Mouse (Mus musculus): ENCODE measurements at regions not wholly inside any gene's neighbourhood (a gene's known extent, or its start where the extent isn't known, plus 50 kb on each side); places are given as distances from the start of the nearest gene placed in this dataset.

DNA sequence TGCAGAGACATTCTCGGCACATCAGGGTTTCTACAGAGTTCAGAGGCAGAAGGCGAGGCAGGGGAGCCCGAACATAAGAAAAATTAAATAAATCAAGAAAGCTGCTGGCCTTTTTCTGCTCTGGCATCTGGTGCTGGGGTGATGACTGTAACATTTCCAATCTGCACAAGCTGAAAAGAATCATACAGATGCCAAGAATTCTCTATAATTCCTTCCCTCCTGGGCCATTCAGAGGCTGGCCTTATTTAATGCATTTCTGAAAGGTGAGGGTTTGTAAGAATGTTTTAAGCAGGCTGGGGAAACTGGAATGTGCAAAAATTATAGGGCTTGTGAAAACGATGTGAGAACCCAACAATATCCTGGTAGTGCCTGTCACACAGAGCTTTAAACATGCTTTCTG lies 556.2 kb upstream of the Ddx18 start:
- Histone ChIP-seq H3K27me3 (ENCODE audit: insufficient read depth, low read length) (no peaks in the 10 kb centered on the region), H3K9me3 (ENCODE audit: low read length) (no peaks in the 10 kb centered on the region), H3K4me3 (replicated peaks; ENCODE audit: low read length) (no peak overlapping the region), H3K4me1 (replicated peaks; ENCODE audit: low read depth, low read length) (no peaks in the 10 kb centered on the region), H3K36me3 (ENCODE audit: insufficient read depth, low read length) (no peaks in the 10 kb centered on the region)
- TF ChIP-seq POU5F1 (IDR thresholded peaks at IDR 0.05; ENCODE audit: borderline replicate concordance, low read length) (no peak), CTCF (conservative IDR thresholded peaks at IDR 0.05; ENCODE audit: low read length) (no peak), NANOG (IDR thresholded peaks at IDR 0.05; ENCODE audit: borderline replicate concordance, low read length) (no peak)

DNA sequence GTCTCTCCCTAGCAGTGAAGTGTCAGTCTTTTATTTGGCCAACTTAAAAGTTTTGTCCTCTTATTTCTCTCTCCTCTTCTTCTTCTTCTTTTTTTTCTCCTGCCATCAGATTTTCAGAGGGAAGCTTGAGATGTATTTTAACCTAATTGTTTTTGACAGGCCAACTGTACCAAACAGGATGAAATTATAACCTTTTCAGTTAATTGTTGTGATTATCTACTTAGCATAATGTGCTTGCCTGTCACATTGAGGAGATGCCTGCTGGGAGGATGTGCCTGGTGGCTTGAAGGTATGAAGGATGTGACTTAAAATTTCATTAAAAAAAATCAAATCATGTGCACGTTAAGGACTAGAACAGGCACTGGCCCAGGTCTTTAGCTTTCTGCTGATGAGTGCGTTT lies 527.9 kb upstream of the Ddx18 start:
- no peaks in the 10 kb centered on the region for H3K27me3 ChIP-seq (ENCODE audit: insufficient read depth, low read length)

DNA sequence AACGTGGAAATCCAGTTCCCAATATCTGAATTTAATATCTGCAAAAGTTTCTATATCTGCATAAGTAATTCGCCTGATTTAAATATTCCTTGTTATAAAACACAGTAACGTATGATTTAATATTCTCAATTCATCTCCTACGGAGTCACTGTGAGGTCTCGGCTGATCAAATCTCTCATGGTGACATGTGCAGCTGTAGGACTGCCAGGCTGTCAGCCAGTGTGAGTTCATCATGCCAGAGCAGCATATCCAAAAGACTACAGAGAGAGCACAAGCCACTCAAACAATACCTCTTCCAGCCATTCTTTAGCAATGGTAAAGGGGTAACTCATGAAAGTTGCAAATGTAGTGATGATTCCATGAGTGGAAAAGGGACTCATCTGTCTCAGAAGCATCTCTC lies 514.7 kb upstream of the Ddx18 start:
- Histone ChIP-seq H3K4me3 (replicated peaks; ENCODE audit: low read length) (no peak overlapping the region), H3K9me3 (ENCODE audit: low read length) (no peaks in the 10 kb centered on the region), H3K27me3 (ENCODE audit: insufficient read depth, low read length) (no peaks in the 10 kb centered on the region), H3K4me1 (replicated peaks; ENCODE audit: low read depth, low read length) (no peaks in the 10 kb centered on the region), H3K36me3 (ENCODE audit: insufficient read depth, low read length) (no peaks in the 10 kb centered on the region)
- TF ChIP-seq NANOG (IDR thresholded peaks at IDR 0.05; ENCODE audit: borderline replicate concordance, low read length) (no peak), CTCF (conservative IDR thresholded peaks at IDR 0.05; ENCODE audit: low read length) (no peak), POU5F1 (IDR thresholded peaks at IDR 0.05; ENCODE audit: borderline replicate concordance, low read length) (no peak)

More for the DNA sequence above, 527.9 kb upstream of the Ddx18 start:
- H3K4me3 ChIP-seq (replicated peaks; ENCODE audit: low read length), result no peak overlapping the region
- no peaks in the 10 kb centered on the region for H3K36me3 ChIP-seq (ENCODE audit: insufficient read depth, low read length)
- H3K4me1 ChIP-seq (replicated peaks; ENCODE audit: low read depth, low read length), result no peaks in the 10 kb centered on the region
- peaks cover 14% of the 10 kb centered on the region for H3K9me3 ChIP-seq (ENCODE audit: low read length)
- no peak for TF ChIP-seq CTCF (conservative IDR thresholded peaks at IDR 0.05; ENCODE audit: low read length)
- TF ChIP-seq NANOG (IDR thresholded peaks at IDR 0.05; ENCODE audit: borderline replicate concordance, low read length), result no peak
- TF ChIP-seq POU5F1 (IDR thresholded peaks at IDR 0.05; ENCODE audit: borderline replicate concordance, low read length), result no peak

DNA sequence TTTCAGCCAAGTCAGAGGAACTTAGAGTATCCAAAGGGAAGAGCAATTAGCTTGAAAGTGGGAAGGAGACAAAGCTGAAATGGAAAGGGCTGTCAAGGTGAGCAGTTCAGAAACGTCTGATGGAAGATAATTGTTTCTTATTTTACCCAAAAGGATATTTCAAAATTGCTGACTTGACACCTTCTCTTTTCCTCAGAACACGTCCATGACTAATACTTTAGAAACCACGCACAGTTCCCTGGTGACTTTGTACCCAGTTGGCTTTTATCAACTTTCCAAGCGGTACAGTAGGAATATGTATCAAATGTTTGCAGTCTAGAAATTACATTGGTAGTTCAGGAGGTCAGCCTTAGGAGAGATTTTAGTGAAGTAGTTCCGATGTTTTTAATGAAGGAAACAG lies 508.3 kb upstream of the Ddx18 start:
- Histone ChIP-seq H3K27me3 (ENCODE audit: insufficient read depth, low read length) (no peaks in the 10 kb centered on the region), H3K4me3 (replicated peaks; ENCODE audit: low read length) (no peak overlapping the region), H3K9me3 (ENCODE audit: low read length) (no peaks in the 10 kb centered on the region), H3K36me3 (ENCODE audit: insufficient read depth, low read length) (no peaks in the 10 kb centered on the region), H3K4me1 (replicated peaks; ENCODE audit: low read depth, low read length) (no peaks in the 10 kb centered on the region)
- TF ChIP-seq CTCF (conservative IDR thresholded peaks at IDR 0.05; ENCODE audit: low read length), result no peak
- no peak for TF ChIP-seq POU5F1 (IDR thresholded peaks at IDR 0.05; ENCODE audit: borderline replicate concordance, low read length)
- no peak for TF ChIP-seq NANOG (IDR thresholded peaks at IDR 0.05; ENCODE audit: borderline replicate concordance, low read length)

DNA sequence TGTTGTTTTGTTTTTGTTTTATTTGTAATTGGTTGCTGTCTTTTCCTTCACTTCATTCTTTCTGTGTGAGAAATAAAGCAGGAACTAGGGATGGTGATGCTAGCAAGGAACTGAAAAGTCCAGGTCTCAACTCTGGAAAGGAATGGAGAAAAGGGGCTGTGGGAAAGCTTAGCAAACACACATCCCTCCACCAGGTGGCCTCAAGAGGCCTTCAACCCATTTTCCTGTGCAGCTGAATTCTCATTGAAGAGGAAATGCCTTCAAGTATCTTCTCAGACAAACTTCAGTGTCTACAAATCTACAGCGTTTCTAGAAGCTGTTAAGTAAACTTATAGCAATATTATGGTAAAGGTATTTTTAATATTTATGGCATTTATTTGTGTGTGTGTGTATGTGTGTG lies 487.4 kb upstream of the Ddx18 start:
- TF ChIP-seq CTCF (conservative IDR thresholded peaks at IDR 0.05; ENCODE audit: low read length) (peak; percentile 12; the same call in 1 of the 2 replicates), NANOG (IDR thresholded peaks at IDR 0.05; ENCODE audit: borderline replicate concordance, low read length) (no peak)
- Histone ChIP-seq H3K27me3 (ENCODE audit: insufficient read depth, low read length) (no peaks in the 10 kb centered on the region), H3K9me3 (ENCODE audit: low read length) (no peaks in the 10 kb centered on the region), H3K4me1 (replicated peaks; ENCODE audit: low read depth, low read length) (no peaks in the 10 kb centered on the region), H3K36me3 (ENCODE audit: insufficient read depth, low read length) (no peaks in the 10 kb centered on the region), H3K4me3 (replicated peaks; ENCODE audit: low read length) (no peak overlapping the region)

DNA sequence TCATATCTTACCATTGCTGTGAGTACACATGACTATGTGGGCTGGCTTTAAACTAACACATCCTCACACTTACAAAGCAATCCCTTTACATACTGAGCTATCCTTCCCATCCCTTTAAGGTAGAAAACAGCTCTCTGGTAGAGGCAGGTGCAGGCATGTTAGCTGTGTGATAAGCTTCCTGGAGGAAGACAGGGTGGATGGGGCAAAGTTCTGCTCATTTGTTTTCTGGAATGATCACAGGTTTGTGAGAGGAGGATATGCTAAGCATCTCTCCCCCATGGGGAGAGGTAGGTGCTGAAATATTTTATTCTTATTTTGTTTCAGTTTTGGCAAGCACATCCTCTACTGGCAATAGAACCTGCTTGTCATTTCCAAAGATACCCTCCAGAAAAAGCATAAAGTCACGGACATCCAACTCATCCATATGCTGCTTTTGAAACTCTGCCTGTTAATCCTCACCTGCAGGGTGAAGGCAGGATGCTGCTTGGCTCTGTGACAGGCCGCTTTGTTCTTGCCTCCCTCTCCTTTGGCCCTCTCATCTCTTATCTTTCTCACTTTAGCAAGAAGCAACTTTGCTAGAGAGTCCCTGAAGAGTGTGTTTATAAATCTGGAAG lies 480.4 kb upstream of the Ddx18 start:
- no peaks in the 10 kb centered on the region for H3K36me3 ChIP-seq (ENCODE audit: insufficient read depth, low read length)
- H3K4me3 ChIP-seq (replicated peaks; ENCODE audit: low read length), result no peak overlapping the region
- no peaks in the 10 kb centered on the region for H3K9me3 ChIP-seq (ENCODE audit: low read length)
- TF ChIP-seq POU5F1 (IDR thresholded peaks at IDR 0.05; ENCODE audit: borderline replicate concordance, low read length) (no peak), NANOG (IDR thresholded peaks at IDR 0.05; ENCODE audit: borderline replicate concordance, low read length) (no peak), CTCF (conservative IDR thresholded peaks at IDR 0.05; ENCODE audit: low read length) (no peak)
- H3K4me1 ChIP-seq (replicated peaks; ENCODE audit: low read depth, low read length), result no peaks in the 10 kb centered on the region
- no peaks in the 10 kb centered on the region for H3K27me3 ChIP-seq (ENCODE audit: insufficient read depth, low read length)

DNA sequence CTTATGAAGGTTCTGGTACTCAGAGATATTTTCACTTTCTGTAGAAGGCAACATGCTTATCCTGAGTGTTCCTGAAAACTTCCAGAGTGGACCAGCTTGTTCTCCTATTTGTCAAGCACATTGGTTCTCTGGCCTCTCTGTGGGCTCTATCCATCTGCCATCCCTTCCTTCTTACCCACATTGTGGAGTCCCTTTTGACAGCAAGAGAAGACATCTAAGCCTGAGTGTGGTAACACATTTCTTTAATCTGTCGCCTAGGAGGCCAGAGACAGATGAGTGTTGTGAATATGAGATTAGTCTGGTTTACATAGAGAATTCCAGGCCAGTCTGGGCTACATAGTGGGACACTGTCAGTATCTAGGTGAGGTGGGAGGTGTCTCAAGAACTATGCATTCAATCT lies 476.1 kb upstream of the Ddx18 start:
- Histone ChIP-seq H3K36me3 (ENCODE audit: insufficient read depth, low read length) (no peaks in the 10 kb centered on the region), H3K4me3 (replicated peaks; ENCODE audit: low read length) (no peak overlapping the region), H3K4me1 (replicated peaks; ENCODE audit: low read depth, low read length) (no peaks in the 10 kb centered on the region), H3K27me3 (ENCODE audit: insufficient read depth, low read length) (no peaks in the 10 kb centered on the region), H3K9me3 (ENCODE audit: low read length) (no peaks in the 10 kb centered on the region)
- TF ChIP-seq NANOG (IDR thresholded peaks at IDR 0.05; ENCODE audit: borderline replicate concordance, low read length), result no peak
- no peak for TF ChIP-seq POU5F1 (IDR thresholded peaks at IDR 0.05; ENCODE audit: borderline replicate concordance, low read length)
- TF ChIP-seq CTCF (conservative IDR thresholded peaks at IDR 0.05; ENCODE audit: low read length), result no peak

DNA sequence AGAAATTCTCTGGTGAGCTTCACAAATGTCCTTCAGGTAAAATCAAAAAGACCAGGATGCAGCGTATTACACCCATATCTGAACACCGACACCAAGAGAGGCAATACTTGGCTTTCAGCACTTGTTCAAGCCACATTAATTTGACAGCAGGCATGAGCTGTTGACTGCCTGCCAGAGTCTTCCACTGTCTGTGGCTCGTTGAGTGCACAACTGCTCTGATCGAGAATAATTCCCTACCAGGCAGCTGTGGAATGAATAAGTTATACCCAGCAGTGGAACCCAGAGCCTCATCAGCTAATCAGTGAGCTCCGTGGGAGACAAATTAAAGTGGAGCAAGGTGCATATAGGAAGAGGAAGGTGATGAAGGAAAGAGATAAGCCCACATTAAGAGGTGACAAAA lies 475.3 kb upstream of the Ddx18 start:
- Histone ChIP-seq H3K4me3 (replicated peaks; ENCODE audit: low read length) (no peak overlapping the region), H3K4me1 (replicated peaks; ENCODE audit: low read depth, low read length) (no peaks in the 10 kb centered on the region), H3K36me3 (ENCODE audit: insufficient read depth, low read length) (no peaks in the 10 kb centered on the region), H3K9me3 (ENCODE audit: low read length) (no peaks in the 10 kb centered on the region), H3K27me3 (ENCODE audit: insufficient read depth, low read length) (no peaks in the 10 kb centered on the region)
- TF ChIP-seq POU5F1 (IDR thresholded peaks at IDR 0.05; ENCODE audit: borderline replicate concordance, low read length) (no peak), CTCF (conservative IDR thresholded peaks at IDR 0.05; ENCODE audit: low read length) (no peak), NANOG (IDR thresholded peaks at IDR 0.05; ENCODE audit: borderline replicate concordance, low read length) (no peak)

DNA sequence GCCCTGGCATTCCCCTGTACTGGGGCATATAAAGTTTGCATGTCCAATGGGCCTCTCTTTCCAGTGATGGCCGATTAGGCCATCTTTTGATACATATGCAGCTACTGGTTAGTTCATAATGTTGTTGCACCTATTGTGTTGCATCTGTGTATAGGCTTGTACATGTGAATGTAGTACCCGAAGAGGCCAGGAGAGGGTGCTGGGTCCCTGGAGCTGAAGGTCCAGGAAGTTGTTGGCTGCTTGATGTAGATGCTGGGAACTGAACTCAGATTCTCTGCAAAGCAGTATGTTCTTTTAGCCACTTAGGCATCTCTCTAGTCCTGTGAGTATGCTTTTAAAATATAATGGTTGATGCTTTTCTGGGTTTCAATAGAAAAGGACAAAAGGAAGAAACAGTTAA lies 440.0 kb upstream of the Ddx18 start:
- no peaks in the 10 kb centered on the region for H3K36me3 ChIP-seq (ENCODE audit: insufficient read depth, low read length)
- H3K4me3 ChIP-seq (replicated peaks; ENCODE audit: low read length), result no peak overlapping the region
- no peaks in the 10 kb centered on the region for H3K9me3 ChIP-seq (ENCODE audit: low read length)
- no peak for TF ChIP-seq POU5F1 (IDR thresholded peaks at IDR 0.05; ENCODE audit: borderline replicate concordance, low read length)
- no peak for TF ChIP-seq NANOG (IDR thresholded peaks at IDR 0.05; ENCODE audit: borderline replicate concordance, low read length)
- TF ChIP-seq CTCF (conservative IDR thresholded peaks at IDR 0.05; ENCODE audit: low read length), result peak; percentile 53
- no peaks in the 10 kb centered on the region for H3K4me1 ChIP-seq (replicated peaks; ENCODE audit: low read depth, low read length)
- H3K27me3 ChIP-seq (ENCODE audit: insufficient read depth, low read length), result no peaks in the 10 kb centered on the region
